Mouse (Mus musculus) bone marrow, adult 2 months (tissue): ENCODE results near the gene Mecom.

Source experiments
- CTCF ChIP-seq: fragments of 200-500 bp; IDR thresholded peaks from 2 replicates; pipeline ENCODE4 v1.5.1; 2011; ENCODE audit warnings: low read length, control low read depth; ENCODE audit not compliant: control insufficient read depth, insufficient read depth
- POLR2A ChIP-seq: fragments of 200-500 bp; IDR thresholded peaks from 2 replicates; pipeline ENCODE4 v1.6.1; 2011; ENCODE audit warnings: low read depth, mild to moderate bottlenecking, control low read depth, low read length, borderline replicate concordance; ENCODE audit not compliant: control insufficient read depth

GRCm38 (mm10) chr3:30450206-30450965 lies 97.4 kb downstream of the Mecom start:
- no peak for TF ChIP-seq CTCF
- no peak for TF ChIP-seq POLR2A
